Mouse (Mus musculus) limb, embryonic 12.5 days (tissue): ENCODE measurements at regions not wholly inside any gene's neighbourhood (a gene's known extent, or its start where the extent isn't known, plus 50 kb on each side); places are given as distances from the start of the nearest gene placed in this dataset.
A peak's percentile ranks its signal among the peaks of the same experiment; 100 is the strongest.

Source experiments
- ATAC-seq: fragments of 200-750 bp; cut with Nextera tagmentation; 2 replicates; pipeline ENCODE4 v1.8.0; 2017; ENCODE audit warnings: low read depth, moderate TSS enrichment; ENCODE audit not compliant: insufficient number of reproducible peaks, insufficient read depth, low FRiP score, low TSS enrichment
- H3K27ac ChIP-seq: fragments of 300-500 bp; sonication (generic); 2 replicates; pipeline ENCODE4 v1.5.1; 2016; ENCODE audit warnings: mild to moderate bottlenecking, moderate library complexity
- H3K27me3 ChIP-seq: fragments of 300-500 bp; sonication (generic); 2 replicates; pipeline ENCODE4 v1.6.1; 2016; ENCODE audit warnings: mild to moderate bottlenecking, moderate library complexity
- H3K36me3 ChIP-seq: fragments of 300-500 bp; sonication (generic); 2 replicates; pipeline ENCODE4 v1.6.1; 2016; ENCODE audit warnings: mild to moderate bottlenecking, moderate library complexity
- H3K4me1 ChIP-seq: fragments of 300-500 bp; sonication (generic); replicated peaks from 2 replicates; pipeline ENCODE4 v1.6.1; 2016
- H3K4me2 ChIP-seq: fragments of 300-500 bp; sonication (generic); 2 replicates; pipeline ENCODE4 v1.6.1; 2016; ENCODE audit warnings: mild to moderate bottlenecking, moderate library complexity
- H3K4me3 ChIP-seq: fragments of 300-500 bp; sonication (generic); replicated peaks from 2 replicates; pipeline ENCODE4 v1.5.1; 2016; ENCODE audit warnings: mild to moderate bottlenecking
- H3K9ac ChIP-seq: fragments of 300-500 bp; sonication (generic); replicated peaks from 2 replicates; pipeline ENCODE4 v1.6.1; 2016; ENCODE audit warnings: mild to moderate bottlenecking, moderate library complexity
- H3K9me3 ChIP-seq: fragments of 300-500 bp; sonication (generic); 2 replicates; pipeline ENCODE4 v1.6.1; 2016; ENCODE audit warnings: mild to moderate bottlenecking, moderate library complexity
- WGBS: fragments of 180-500 bp; shearing (Covaris S2); methylation state at CpG from one replicate; pipeline ENCODE4 v1.1.7; 2016; 5-methylcytosine and 5-hydroxymethylcytosine counted together

DNA sequence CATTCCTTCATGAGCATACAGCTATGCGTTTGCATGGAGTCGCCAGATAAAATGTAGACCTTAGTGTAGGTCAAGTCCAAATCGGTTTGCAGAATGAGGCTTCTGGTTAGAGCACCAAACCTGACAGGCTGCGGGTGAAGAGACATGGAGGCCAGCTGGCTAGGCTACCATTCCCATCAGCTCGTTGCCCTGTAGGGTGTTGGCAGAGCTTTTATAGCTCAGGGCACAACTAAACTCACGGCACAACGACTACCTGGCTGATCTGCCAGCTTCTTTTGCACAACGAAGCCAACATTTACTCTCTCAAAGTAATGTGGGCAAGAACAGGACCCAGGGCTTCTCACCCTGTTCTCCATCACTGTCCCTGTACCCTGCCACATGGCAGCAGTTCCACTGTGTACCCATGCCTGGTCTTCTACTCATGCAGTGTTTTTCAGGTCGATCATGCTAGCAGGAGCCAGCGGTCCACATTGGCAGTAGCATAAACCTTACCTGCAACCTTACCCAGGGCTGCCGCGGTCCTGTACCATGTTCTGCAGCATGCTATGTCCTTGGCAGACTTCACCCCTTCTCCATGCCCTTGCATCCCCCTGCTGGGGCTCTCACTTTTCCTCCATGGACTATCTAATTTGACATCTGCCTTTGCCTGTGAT is 431.0 kb downstream of the Ccdc171 start:
- Histone ChIP-seq H3K4me1 (peaks cover 15% of the 10 kb centered on the region), H3K4me3 (no peak overlapping the region), H3K4me2 (no peak overlapping the region), H3K9me3 (peaks cover 8% of the 10 kb centered on the region; the same call in 1 of the 2 replicates), H3K9ac (no peak overlapping the region), H3K27ac (peak overlapping the region; percentile 9; the same call in 1 of the 2 replicates), H3K36me3 (no peaks in the 10 kb centered on the region), H3K27me3 (no peaks in the 10 kb centered on the region)
- ATAC-seq = no peak
- WGBS = 88% methylated on average over 12 of the region's 12 CpGs

DNA sequence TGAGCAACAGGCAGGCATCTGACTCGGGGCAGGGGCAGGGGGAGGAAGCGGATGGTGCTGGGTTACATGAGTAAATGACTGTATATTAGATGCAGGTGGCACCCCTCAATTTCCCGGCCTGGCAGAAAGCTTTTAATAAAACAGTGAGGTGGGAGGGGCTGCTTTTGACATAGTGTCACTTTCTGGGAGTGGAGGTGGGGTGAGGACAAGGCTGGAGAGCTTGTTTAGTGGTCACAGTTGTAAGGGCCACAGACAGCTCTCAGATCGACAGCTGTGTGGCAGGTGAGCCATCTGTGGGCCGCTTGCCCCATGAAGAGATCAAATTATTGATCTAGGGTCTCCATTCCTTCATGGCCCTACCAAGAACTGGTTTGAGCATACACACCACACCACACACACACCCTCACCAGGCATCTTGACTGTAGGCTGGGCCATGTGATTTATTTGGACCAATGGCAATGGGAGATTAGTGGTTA is 431.9 kb downstream of the Ccdc171 start:
- WGBS = 27% methylated on average over 5 of the region's 5 CpGs
- no peak overlapping the region for H3K4me2 ChIP-seq

DNA sequence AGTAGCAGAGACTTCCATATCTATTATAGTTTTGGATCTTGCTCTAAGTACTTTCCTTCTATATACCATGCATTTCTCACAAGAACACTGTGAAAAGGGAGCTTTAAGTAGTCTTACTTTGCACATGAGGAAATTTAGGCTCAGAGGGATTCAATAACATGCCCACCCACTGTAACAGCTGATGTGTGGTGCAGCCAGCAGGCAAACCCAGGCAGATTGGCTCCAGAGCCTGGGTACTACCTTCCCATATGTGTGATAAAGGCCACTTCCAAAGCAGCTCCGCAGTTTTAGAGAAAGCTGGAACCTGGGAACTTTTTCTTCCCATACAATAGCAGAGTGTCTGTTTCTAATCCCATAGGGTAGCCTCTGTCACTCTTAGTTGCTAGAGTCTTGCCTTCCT is 441.6 kb downstream of the Ccdc171 start:
- no peaks in the 10 kb centered on the region for H3K4me1 ChIP-seq
- H3K27me3 ChIP-seq = no peaks in the 10 kb centered on the region; the same call in 1 of the 2 replicates
- no peak overlapping the region for H3K27ac ChIP-seq
- no peak overlapping the region for H3K9ac ChIP-seq
- H3K4me3 ChIP-seq = no peak overlapping the region
- WGBS = 76% methylated on average over 1 of the region's 1 CpGs
- H3K36me3 ChIP-seq = no peaks in the 10 kb centered on the region
- no peaks in the 10 kb centered on the region for H3K9me3 ChIP-seq
- no peak for ATAC-seq
- H3K4me2 ChIP-seq = no peak overlapping the region

More for the DNA sequence above, 431.9 kb downstream of the Ccdc171 start:
- Histone ChIP-seq H3K9me3 (peaks cover 8% of the 10 kb centered on the region; the same call in 1 of the 2 replicates), H3K4me1 (peaks cover 15% of the 10 kb centered on the region), H3K36me3 (no peaks in the 10 kb centered on the region), H3K27me3 (no peaks in the 10 kb centered on the region), H3K27ac (no peak overlapping the region), H3K9ac (no peak overlapping the region), H3K4me3 (no peak overlapping the region)
- peak; percentile 85 for ATAC-seq

DNA sequence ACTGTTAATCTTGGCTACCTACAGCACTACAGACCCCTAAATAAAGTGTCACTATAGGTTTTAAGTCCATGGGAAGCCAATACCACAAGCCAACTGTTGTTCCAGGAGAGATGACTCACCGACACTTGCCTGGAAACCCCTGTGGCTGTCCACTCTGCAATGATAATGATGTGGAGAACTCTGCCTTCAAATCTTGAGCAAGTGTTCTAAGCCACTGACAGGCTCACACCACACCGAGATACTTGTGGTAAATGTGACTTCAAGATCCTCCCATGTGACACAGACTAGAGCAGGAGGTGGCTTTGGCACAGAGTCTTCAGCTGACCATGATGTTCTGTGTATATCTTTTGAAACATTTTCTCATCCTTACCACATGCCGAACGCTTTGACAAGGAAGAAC is 447.8 kb downstream of the Ccdc171 start:
- Histone ChIP-seq H3K4me1 (peaks cover 32% of the 10 kb centered on the region), H3K9me3 (no peaks in the 10 kb centered on the region), H3K4me2 (no peak overlapping the region), H3K36me3 (no peaks in the 10 kb centered on the region), H3K27me3 (no peaks in the 10 kb centered on the region; the same call in none of the 2 replicates), H3K9ac (no peak overlapping the region), H3K27ac (no peak overlapping the region), H3K4me3 (no peak overlapping the region)
- ATAC-seq = no peak
- 94% methylated on average over 4 of the region's 4 CpGs for WGBS

DNA sequence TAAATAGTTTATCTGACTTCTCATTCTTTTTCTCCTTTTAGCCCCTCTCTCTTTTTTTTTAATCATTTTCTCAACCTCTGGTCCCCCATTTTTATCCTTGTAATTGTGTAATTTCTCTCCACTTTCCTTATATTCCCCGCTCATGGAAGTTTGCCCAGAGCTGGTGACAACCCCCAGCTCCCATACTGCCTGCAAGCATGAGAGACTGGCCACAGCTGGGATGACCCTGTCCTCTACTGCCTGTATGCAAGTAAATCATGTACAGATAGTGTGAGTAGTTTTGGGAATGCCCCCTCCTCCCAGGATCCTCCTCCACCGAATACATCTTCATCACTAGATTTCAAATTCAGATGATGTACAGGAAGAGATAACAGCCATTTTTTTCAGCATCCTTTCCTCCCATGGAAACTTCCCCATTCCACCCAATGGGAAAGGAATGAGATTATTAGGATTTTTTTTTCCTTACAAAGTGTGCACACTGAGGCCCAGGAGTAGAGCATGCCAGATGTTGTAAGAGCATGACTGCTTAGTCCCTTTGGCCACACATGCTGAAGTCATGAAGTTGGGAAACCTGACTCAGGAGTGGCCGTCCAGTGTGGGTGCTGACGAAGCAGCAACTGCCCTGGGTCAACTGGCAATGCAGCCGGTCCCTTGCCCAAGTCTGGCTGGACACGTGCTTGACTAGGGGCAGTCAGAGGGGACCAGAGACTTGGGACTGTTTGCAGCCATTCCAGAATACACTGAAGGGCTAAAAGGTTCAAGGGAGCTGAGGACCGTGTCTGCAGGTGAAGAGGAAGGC is 449.1 kb downstream of the Ccdc171 start:
- no peaks in the 10 kb centered on the region for H3K36me3 ChIP-seq
- no peak overlapping the region for H3K9ac ChIP-seq
- WGBS = 65% methylated on average over 7 of the region's 7 CpGs
- H3K4me2 ChIP-seq = no peak overlapping the region
- H3K27ac ChIP-seq = 0 out of 2 replicates have a peak overlapping the region, but pooled peaks have one; percentile 51
- H3K27me3 ChIP-seq = no peaks in the 10 kb centered on the region; the same call in none of the 2 replicates
- H3K4me3 ChIP-seq = no peak overlapping the region
- ATAC-seq = no peak
- H3K9me3 ChIP-seq = no peaks in the 10 kb centered on the region
- H3K4me1 ChIP-seq = peaks cover 37% of the 10 kb centered on the region

DNA sequence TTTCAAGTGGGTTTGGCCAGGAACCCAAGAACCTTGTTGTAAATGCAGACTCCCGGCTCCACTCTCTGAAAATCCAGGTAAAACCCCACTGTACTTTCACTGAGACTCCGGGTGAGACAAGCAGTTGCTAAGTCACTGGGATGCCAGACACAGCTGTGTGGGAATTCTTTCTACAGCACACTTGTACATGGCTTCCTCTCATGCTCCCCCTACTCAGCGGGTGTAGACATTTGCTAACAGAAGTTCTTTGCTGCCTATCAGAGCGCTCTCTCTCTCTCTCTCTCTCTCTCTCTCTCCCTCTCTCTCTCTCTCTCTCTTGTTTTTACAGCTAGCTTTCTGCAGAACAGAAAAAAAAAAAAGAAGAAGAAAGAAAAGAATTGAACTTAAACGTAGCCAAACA is 450.2 kb downstream of the Ccdc171 start:
- Histone ChIP-seq H3K27ac (peak overlapping the region; percentile 66; the same call in 1 of the 2 replicates), H3K36me3 (no peaks in the 10 kb centered on the region), H3K9me3 (no peaks in the 10 kb centered on the region), H3K4me1 (peaks cover 37% of the 10 kb centered on the region), H3K9ac (no peak overlapping the region), H3K27me3 (no peaks in the 10 kb centered on the region; the same call in none of the 2 replicates), H3K4me3 (no peak overlapping the region), H3K4me2 (no peak overlapping the region)
- WGBS = 49% methylated on average over 5 of the region's 5 CpGs
- peak; percentile 52; the same call in 1 of the 2 replicates for ATAC-seq

DNA sequence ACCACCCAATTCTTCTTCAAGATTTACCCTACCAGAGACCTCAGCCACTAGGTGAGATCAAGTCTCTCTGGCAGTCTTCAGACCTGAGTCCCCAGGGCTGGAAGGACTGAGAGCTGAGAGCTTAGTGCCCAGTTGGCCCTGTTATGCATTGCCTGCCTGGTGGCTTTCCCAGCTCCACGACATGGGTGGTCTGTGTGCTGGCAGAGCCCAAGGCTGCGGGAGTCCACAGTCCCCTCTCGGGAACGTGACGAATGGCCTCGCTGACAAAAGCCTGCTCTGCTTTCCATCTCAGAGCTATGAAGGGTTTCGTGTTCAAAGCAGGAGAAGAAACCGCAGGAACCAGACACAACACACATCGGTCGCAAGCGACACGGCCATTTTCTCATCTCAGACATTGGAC is 450.7 kb downstream of the Ccdc171 start:
- no peak overlapping the region for H3K4me3 ChIP-seq
- WGBS = 21% methylated on average over 12 of the region's 12 CpGs

DNA sequence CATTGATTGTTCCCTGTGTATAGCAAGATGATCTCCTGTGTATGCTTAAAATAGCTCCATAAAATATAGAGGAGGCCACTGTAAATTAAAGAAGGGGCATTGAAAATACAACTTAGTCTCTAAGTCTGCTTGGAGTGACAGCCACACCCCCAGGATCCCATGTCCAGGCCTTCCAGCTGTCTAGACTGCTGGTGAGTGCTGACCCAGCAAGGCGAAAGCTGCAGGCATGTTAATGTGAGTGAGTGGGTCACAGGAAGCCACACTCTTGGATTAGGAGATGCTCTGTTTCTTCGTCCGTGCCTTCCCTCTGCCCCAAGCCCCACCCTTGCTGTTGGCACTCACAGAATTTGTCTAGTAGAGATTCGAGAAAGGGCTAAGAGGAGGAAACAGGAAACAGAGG is 453.7 kb downstream of the Ccdc171 start:
- no peaks in the 10 kb centered on the region for H3K36me3 ChIP-seq
- 50% methylated on average over 4 of the region's 4 CpGs for WGBS
- H3K9me3 ChIP-seq = no peaks in the 10 kb centered on the region
- no peak for ATAC-seq
- H3K4me3 ChIP-seq = no peak overlapping the region
- no peak overlapping the region for H3K27ac ChIP-seq
- no peak overlapping the region for H3K4me2 ChIP-seq
- H3K9ac ChIP-seq = no peak overlapping the region
- H3K4me1 ChIP-seq = peaks cover 32% of the 10 kb centered on the region
- no peaks in the 10 kb centered on the region; the same call in 1 of the 2 replicates for H3K27me3 ChIP-seq

More for the DNA sequence above, 450.7 kb downstream of the Ccdc171 start:
- no peaks in the 10 kb centered on the region; the same call in 1 of the 2 replicates for H3K27me3 ChIP-seq
- H3K9me3 ChIP-seq = no peaks in the 10 kb centered on the region
- H3K36me3 ChIP-seq = no peaks in the 10 kb centered on the region
- peak overlapping the region; percentile 36 for H3K4me2 ChIP-seq
- H3K27ac ChIP-seq = peak overlapping the region; percentile 66
- H3K9ac ChIP-seq = no peak overlapping the region
- peaks cover 37% of the 10 kb centered on the region for H3K4me1 ChIP-seq
- no peak; the same call in 1 of the 2 replicates for ATAC-seq

DNA sequence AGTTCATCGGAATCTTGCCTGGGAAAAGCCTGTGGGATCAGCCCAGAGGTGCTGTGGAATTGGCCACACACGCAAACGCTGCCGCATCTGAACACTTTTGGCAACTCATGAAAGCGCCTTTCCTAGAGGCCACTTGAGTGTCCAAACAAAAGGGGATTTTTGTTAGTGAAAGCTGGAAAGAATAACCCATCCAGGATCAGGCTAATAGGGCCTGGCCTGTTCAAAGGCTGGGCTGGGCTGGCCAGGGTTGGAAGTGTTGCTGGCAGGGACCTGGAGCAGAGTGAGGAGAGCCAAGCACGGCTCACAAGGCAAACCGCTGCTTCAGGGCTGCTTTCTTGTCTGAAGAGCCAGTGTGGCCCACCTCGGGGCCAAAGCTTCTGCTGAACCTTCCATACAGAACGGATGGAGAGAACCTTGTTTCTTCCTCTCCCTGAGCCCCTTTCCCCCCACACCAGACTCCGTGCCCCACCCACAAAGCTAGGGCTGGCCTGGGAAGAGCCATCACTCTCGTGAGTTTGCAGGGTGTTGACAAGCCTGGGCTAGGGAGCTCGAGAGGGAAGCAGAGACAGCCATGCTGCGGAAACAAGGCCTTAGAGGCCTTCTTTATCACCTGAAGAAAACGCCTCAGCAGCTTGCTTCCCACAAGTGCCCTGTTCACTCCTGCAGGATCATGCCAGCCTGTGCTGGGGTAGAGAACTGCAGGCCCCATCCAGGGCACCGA is 459.5 kb downstream of the Ccdc171 start:
- no peak for ATAC-seq
- H3K27ac ChIP-seq = peak overlapping the region; percentile 5; the same call in 1 of the 2 replicates

DNA sequence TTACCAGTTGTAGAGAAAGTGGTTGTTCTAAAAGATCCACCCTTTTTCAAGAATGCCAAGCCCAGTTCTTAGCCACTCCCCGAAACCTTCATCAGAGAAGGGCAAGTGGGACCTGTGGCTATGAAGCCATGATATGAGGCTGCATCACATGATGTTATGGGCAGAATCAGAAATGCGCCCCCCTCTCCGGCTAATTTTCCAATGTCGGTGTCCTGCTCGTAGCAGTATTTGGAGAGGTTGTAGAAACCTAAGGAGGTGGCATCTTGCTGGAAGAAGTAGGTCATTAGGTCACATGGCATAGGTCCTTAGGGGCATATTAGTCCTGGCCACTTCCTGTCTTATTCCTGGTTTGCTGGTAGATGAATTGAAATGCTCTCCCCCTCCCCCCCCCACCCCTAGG is 460.1 kb downstream of the Ccdc171 start:
- H3K27ac ChIP-seq = no peak overlapping the region
- no peaks in the 10 kb centered on the region for H3K27me3 ChIP-seq
- H3K4me1 ChIP-seq = peaks cover 43% of the 10 kb centered on the region
- no peaks in the 10 kb centered on the region for H3K9me3 ChIP-seq
- WGBS = 91% methylated on average over 5 of the region's 5 CpGs
- no peaks in the 10 kb centered on the region for H3K36me3 ChIP-seq
- no peak overlapping the region for H3K9ac ChIP-seq
- H3K4me2 ChIP-seq = no peak overlapping the region
- H3K4me3 ChIP-seq = no peak overlapping the region
- ATAC-seq = no peak

More for the DNA sequence above, 459.5 kb downstream of the Ccdc171 start:
- Histone ChIP-seq H3K36me3 (no peaks in the 10 kb centered on the region), H3K4me2 (no peak overlapping the region), H3K4me1 (peaks cover 37% of the 10 kb centered on the region), H3K4me3 (no peak overlapping the region), H3K27me3 (no peaks in the 10 kb centered on the region), H3K9ac (no peak overlapping the region), H3K9me3 (no peaks in the 10 kb centered on the region)
- WGBS = 82% methylated on average over 15 of the region's 15 CpGs
